ENCODE assay signal across 7 mouse cellular contexts in genomic region chr14:100749737-100750541, GRCm38 (mm10).
DNase-seq lines count a peak whose midpoint lies in the region; ATAC-seq lines count a peak whose summit lies in the region.

No protein-coding gene starts in this region.

- H3K9ac ChIP-seq in embryonic facial prominence, embryonic 14.5 days (ENCODE audit: low read depth, low read length) = peak overlapping the region; percentile 67
- H3K9ac ChIP-seq in midbrain, embryonic 13.5 days (replicated peaks) = peak overlapping the region; percentile 65
- peak overlapping the region; percentile 67 for H3K9ac ChIP-seq in stomach, embryonic 16.5 days (ENCODE audit: low read length)

- DNase-seq in brain, adult 2 months (ENCODE audit: low read depth, low spot score) = peak; percentile 94
- DNase-seq in embryonic facial prominence, embryonic 14.5 days (ENCODE audit: low spot score) = peak; percentile 94
- DNase-seq in heart, adult 8-10 months (ENCODE audit: low spot score) = peak; percentile 79
- peak; percentile 38 to 40 for DNase-seq in kidney, adult 8-10 months
- DNase-seq in limb, embryonic 10.5 days (ENCODE audit: low spot score) = peak; percentile 82

- WGBS in embryonic facial prominence, embryonic 14.5 days = 7% methylated on average over 18 of the region's 19 CpGs
- 15% methylated on average over 19 of the region's 19 CpGs for WGBS in limb, embryonic 10.5 days
- WGBS in midbrain, embryonic 13.5 days = 10% methylated on average over 19 of the region's 19 CpGs
- 9% methylated on average over 19 of the region's 19 CpGs for WGBS in stomach, embryonic 16.5 days

- H3K4me2 ChIP-seq in embryonic facial prominence, embryonic 14.5 days (ENCODE audit: low read depth, low read length) = peak overlapping the region; percentile 59
- peak overlapping the region; percentile 60 for H3K4me2 ChIP-seq in midbrain, embryonic 13.5 days (replicated peaks)
- H3K4me2 ChIP-seq in stomach, embryonic 16.5 days (ENCODE audit: low read depth, low read length) = peak overlapping the region; percentile 57

- H3K27me3 ChIP-seq in embryonic facial prominence, embryonic 14.5 days (replicated peaks; ENCODE audit: control insufficient read depth, insufficient read depth, low read length) = no peaks in the 10 kb centered on the region
- no peaks in the 10 kb centered on the region for H3K27me3 ChIP-seq in limb, embryonic 10.5 days (ENCODE audit: low read depth, poor library complexity, severe bottlenecking)
- no peaks in the 10 kb centered on the region for H3K27me3 ChIP-seq in midbrain, embryonic 13.5 days
- H3K27me3 ChIP-seq in stomach, embryonic 16.5 days (ENCODE audit: control insufficient read depth, insufficient read depth, low read length) = no peaks in the 10 kb centered on the region

- H3K4me1 ChIP-seq in embryonic facial prominence, embryonic 14.5 days (ENCODE audit: control insufficient read depth, insufficient read depth, low read length) = 0 out of 2 replicates have a peak, but pooled peaks cover 8% of the 10 kb centered on the region
- H3K4me1 ChIP-seq in limb, embryonic 10.5 days = peaks cover 25% of the 10 kb centered on the region
- H3K4me1 ChIP-seq in midbrain, embryonic 13.5 days (replicated peaks) = peaks cover 19% of the 10 kb centered on the region
- H3K4me1 ChIP-seq in stomach, embryonic 16.5 days (ENCODE audit: control insufficient read depth, insufficient read depth, low read length) = peaks cover 10% of the 10 kb centered on the region

- peak overlapping the region; percentile 45 for H3K4me3 ChIP-seq in embryonic facial prominence, embryonic 14.5 days (ENCODE audit: low read depth, low read length)
- peak overlapping the region; percentile 51 for H3K4me3 ChIP-seq in limb, embryonic 10.5 days
- peak overlapping the region; percentile 40 for H3K4me3 ChIP-seq in midbrain, embryonic 13.5 days (replicated peaks)
- H3K4me3 ChIP-seq in stomach, embryonic 16.5 days (replicated peaks; ENCODE audit: low read length) = peak overlapping the region; percentile 47

- no peaks in the 10 kb centered on the region for H3K36me3 ChIP-seq in embryonic facial prominence, embryonic 14.5 days (ENCODE audit: control insufficient read depth, insufficient read depth, low read length)
- no peaks in the 10 kb centered on the region for H3K36me3 ChIP-seq in limb, embryonic 10.5 days
- no peaks in the 10 kb centered on the region for H3K36me3 ChIP-seq in midbrain, embryonic 13.5 days
- H3K36me3 ChIP-seq in stomach, embryonic 16.5 days (ENCODE audit: control insufficient read depth, insufficient read depth, low read length) = no peaks in the 10 kb centered on the region

- H3K9me3 ChIP-seq in embryonic facial prominence, embryonic 14.5 days (ENCODE audit: control insufficient read depth, low read length) = 0 out of 2 replicates have a peak, but pooled peaks cover under 1% of the 10 kb centered on the region
- H3K9me3 ChIP-seq in limb, embryonic 10.5 days (replicated peaks) = no peaks in the 10 kb centered on the region
- H3K9me3 ChIP-seq in midbrain, embryonic 13.5 days = no peaks in the 10 kb centered on the region
- no peaks in the 10 kb centered on the region for H3K9me3 ChIP-seq in stomach, embryonic 16.5 days (replicated peaks; ENCODE audit: control insufficient read depth, low read length)

- peak overlapping the region; percentile 86 for H3K27ac ChIP-seq in embryonic facial prominence, embryonic 14.5 days (replicated peaks; ENCODE audit: low read depth, low read length)
- peak overlapping the region; percentile 88 for H3K27ac ChIP-seq in limb, embryonic 10.5 days
- H3K27ac ChIP-seq in midbrain, embryonic 13.5 days = peak overlapping the region; percentile 78
- peak overlapping the region; percentile 80 for H3K27ac ChIP-seq in stomach, embryonic 16.5 days (ENCODE audit: low read length)

- peak; percentile 98 for ATAC-seq in embryonic facial prominence, embryonic 14.5 days (ENCODE audit: low read depth)
- ATAC-seq in midbrain, embryonic 13.5 days = peak; percentile 98
- ATAC-seq in stomach, embryonic 16.5 days (ENCODE audit: insufficient read depth, low FRiP score) = peak; percentile 97

Comparison
In these comparisons a context has a peak if more than half of its experiments do, and no peak if none do; other contexts are left out.
1. Peak in every context shown above with its lines: DNase-seq, ATAC-seq, H3K4me3 ChIP-seq and H3K27ac ChIP-seq.
2. DNase-seq: peak in every context shown above with its lines; median percentile 94 in brain, adult 2 months; 94 in embryonic facial prominence, embryonic 14.5 days; 82 in limb, embryonic 10.5 days; 79 in heart, adult 8-10 months; 39 in kidney, adult 8-10 months.